Mouse (Mus musculus): ENCODE measurements around the gene Fbxo10. TPM values are rescaled to one million over a fixed set of nuclear protein-coding genes. Genes with fewer than 3 reads are reported as not detected.
"Not testable (repeated sequence)": the region's sequence is repeated elsewhere in the genome, so short reads cannot be mapped to it uniquely, and the experiment has no call there.

Fbxo10 gene
- total RNA-seq, 2 experiments from 2014 or later = 12.2 to 12.8 TPM

DNA sequence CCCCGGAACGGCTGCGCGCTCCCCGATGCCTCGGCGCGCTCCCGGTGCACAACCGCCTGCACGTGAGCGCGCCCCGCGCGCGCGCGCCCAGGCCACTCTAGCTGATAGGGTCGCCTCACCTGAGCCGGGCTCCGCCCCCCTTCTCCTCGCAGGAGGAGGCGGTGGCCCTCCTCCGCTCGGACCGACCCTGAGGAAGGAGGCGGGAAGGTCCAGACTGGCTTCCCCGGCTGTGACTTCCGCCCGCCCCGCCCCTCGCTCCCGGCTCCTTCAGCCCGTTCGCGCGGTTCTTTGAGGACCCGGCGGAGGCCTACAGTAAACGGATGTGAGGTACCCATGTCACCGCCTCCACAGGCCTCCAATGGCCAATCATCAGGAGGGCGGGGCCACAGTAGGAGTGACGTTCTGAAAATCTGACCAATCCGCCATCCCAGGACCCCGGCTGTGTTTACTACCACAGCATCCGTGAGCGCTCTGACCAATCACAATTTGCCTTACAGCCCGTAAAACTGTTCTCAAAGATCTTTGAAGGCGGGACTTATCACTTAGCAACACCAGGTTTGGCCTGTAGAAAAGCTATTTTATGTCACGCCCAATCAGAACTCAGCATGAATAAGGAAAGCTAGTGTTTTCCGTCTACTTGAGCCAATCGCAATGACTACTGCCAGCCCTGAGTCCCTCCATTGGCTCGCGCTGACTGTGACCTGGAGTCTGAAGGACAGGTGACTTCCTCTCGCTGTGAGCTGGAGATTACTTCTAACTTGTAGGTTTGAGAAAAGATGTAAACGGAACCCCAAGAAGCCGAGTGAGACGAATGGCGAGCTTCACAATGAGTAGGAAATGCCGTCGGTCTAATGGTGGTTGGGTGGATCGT lies 72.1 kb downstream of the Fbxo10 start, which contains the start of gene Zbtb5:
TSS of gene Zbtb5 (minus strand) at position 308 of the 871 bp plus-strand sequence.
- intact Hi-C loops (cut with DNase I) = loop anchor here (10.0 kb wide), 2 partner anchors 392 to 522 kb away; partner anchors contain the start of genes Shb and Slc25a51
- DNase-seq = peak; percentile 97

DNA sequence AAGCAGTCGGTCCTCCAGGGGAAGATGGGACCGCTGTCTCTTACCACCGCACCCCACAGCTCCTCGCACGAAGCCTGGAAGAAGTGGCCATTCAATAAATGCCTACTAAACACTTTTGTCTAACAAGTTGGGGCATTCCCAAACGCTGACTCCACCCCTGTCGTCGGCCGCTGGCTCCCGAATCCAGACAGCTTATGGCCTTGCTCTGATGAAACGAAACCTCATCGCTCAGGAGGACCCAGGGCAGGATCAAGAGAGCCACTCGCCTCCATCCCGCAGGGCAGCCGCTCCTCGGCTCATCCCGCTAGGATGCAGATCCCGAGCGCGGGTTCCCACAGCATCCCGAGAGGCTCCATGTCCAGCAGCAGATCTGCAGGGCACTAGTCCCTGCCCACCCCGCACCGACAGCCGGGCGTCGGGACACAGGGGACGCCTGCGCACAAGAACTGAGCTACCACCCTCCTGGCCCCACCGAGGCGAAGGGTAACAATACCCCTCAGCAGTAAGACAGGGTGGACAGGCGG lies 72.8 kb downstream of the Fbxo10 start:
- intact Hi-C loops (cut with DNase I) = loop anchor here (2.0 to 10.0 kb wide), 3 partner anchors 39 to 523 kb away; partner anchors contain the start of genes Shb and Slc25a51
- DNase-seq = peak; percentile 61 to 69

DNA sequence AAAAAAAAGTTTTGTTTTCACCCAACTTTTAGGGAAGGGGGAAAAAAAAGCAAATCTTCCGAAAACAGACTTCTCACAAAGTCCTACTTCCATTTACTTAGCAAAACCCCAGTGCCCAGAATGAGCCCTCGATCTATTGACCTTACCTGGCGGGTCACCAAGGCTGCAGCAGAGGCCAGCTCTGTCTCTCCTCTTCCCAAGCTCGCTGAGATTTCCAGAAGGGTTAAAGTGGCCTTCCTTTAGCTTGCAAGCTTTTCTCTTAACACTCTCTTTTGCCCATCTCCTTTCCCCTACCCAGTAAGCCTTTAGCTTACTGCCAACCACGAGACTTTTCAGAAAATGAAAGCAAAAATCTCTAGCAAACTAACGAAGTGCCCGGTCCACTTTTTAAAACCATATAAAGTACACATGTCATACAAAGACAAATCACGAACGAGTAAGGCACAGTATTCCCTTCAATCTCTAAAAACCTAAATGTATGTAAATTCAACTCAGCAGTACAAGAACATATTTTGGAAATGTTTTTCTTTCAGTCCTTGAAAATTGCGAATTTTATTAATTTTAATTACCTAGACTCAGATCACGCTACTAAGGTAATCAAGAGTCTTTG lies 73.5 kb downstream of the Fbxo10 start:
- DNase-seq = peak in 1 of 2 experiments; percentile 18
- intact Hi-C loops (cut with DNase I) = loop anchor here (2.0 to 10.0 kb wide), 3 partner anchors 38 to 524 kb away; partner anchors contain the start of genes Shb and Slc25a51

DNA sequence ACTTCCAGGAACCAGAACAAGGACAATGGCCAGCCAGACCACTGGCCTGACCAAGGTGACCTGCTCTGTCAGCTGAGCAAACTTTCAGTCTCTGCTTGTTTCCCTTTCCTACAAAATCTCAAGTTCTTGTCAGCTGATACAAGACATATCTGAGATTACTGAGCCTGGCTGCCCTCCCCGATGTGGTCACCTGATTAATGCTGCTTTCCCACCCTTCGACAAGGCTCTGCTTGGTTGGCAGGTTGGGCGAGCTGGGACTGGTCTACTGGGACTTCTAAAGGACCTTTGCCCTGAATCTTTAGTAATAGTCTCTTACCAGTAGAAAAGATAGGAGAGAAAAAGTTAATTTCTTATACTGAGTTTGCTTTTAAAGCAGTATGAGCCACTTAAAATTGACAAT lies 79.0 kb downstream of the Fbxo10 start:
- intact Hi-C loops (cut with DNase I) = no loop called here
- DNase-seq = no peak

DNA sequence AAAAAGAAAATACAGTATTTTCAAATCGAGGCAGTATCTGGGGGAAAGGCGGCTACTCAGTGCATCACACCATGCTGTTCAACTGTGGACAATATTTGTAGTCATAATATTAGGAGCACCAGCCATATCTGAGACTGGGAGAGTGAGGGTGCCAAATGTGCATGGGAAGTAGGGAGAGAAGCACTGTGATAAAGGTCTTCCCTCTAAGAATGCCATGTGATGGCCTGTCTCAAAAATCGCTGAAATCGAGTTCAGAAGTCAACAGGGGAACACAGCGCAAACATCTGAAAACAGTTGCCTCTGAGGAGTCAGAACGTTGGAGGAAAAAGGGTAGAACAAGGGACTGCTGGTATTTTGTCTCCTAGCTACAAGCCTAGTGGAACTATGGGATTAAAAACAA lies 84.4 kb downstream of the Fbxo10 start:
- DNase-seq = no peak
- intact Hi-C loops (cut with DNase I) = no loop called here

DNA sequence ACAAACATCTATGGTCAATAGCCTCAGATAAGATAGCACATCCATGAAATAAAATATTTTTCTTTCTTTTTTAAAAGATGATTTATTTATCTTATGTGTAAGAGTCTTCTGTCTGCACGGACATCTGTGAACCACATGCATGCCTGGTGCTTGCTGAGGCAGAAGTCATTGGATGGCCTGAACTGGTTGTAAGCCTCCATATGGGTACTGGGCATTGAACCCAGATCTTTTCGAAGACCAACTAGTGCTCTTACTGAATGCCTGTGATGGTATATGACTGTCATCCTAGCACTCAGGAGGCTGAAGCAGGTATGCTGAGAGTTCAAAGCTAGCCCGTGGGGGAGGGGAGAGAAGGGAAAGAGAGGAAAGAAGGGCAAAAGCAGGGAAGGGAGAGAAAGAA lies 86.3 kb downstream of the Fbxo10 start:
- intact Hi-C loops (cut with DNase I) = no loop called here
- no peak for DNase-seq

DNA sequence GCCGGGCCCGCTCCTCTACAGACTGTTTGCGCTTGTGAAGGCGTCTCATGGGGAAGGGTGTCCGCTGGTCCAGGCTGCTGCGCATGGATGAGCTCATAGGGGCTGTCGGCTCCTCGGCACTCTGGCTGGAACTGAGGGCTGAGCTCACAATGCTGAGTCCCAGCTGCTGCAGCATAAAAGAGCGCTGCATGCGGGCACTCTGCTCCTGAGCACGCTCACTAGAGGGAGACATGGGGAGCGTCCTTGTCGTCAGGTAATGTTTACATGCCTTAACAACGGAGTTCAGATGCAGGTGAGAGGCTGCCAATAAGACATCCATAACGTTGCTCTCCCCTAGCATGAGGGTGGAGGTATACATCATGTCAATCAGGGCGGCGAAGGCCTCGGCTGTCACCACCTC lies 89.6 kb downstream of the Fbxo10 start:
- no peak for DNase-seq
- intact Hi-C loops (cut with DNase I) = no loop called here

DNA sequence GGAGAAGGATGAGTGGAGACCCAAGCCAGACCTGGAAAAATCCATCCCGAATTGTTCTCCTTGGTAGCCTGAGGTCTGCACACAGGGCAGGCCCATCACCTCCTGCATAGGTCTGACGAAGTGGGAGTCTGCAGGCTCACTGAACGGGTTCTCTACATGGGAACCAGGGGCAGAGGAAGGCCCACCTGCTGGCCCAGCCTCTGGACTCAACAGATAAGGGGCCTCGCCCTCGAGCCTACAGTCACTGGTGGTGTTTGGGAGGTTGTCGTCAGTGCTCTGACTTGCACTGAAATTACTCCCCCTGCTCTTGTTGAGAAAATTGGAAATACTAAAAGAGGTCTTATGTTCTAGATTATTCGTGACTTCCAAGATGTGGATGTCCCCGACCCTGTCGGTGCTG lies 90.6 kb downstream of the Fbxo10 start:
- DNase-seq = no peak
- intact Hi-C loops (cut with DNase I) = no loop called here

DNA sequence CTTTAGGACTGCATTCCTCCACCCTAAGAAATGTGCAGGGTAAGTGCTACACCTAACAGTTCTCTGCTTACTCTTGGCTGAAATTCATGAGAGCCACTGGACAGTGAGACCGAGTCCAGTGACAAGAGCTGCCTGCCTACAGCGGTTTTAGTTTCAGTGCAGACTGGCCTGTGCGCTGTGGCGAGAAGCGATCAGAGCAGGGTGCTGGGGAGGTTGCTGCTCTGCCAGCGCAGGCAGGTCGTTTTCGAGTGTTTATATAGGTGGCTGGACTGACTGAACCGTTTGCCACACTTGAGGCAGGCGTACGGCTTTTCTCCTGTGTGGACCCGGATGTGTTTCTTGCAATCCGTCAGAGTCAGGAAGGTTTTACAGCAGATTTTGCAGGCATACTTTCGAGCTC lies 91.2 kb downstream of the Fbxo10 start:
- DNase-seq; intact Hi-C loops (cut with DNase I): not testable (repeated sequence)

DNA sequence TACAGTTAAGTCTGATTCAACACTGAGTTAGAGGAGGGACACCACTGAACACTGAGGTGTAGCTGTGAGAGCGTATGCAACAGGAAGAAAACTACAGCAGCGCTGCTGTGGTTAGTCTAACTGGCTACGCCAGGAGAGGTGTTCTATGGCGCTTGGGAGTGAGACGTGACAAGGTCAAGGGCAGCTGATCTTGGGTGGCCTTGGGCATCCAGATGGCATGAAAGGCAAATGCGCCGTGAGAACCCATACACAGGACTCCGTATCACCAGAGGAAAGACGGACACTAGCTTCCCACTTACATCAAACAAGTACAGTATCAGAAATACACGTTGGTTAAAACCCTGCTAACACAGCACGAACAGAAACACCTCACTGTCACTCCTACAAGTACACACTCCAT lies 92.1 kb downstream of the Fbxo10 start:
- intact Hi-C loops (cut with DNase I); DNase-seq: not testable (repeated sequence)

DNA sequence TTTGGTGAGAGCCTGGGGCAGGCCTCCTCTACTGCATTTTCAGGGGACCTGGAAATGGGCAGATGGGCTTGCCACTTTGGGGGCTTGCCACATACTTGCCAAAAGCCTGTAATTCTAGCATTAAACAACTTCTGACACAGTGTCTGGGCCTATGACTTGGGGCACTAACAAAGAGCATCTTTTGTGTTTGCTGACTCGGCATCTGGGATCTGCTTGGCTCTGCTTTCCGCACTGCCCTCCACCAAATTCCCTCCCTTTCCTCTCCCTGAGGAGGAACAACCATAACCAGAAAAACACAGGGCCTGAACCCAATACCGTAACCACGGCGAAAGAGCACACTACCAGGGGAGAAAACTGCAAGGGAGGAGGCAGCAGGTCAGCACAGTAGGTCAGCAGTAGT lies 93.8 kb downstream of the Fbxo10 start:
- intact Hi-C loops (cut with DNase I) = no loop called here
- no peak for DNase-seq

Other genes starting within 250 kb of the Fbxo10 start
- gene Grhpr, start 103.2 kb downstream of the Fbxo10 start, total RNA-seq (2021) = 10 to 100 TPM; 34.5 to 40.1 TPM
- gene Zbtb5, start 72.2 kb downstream of the Fbxo10 start, total RNA-seq (2021) = 1 to 10 TPM; 6.7 to 6.8 TPM
- 10 to 100 TPM; 25.5 to 33.9 TPM for gene Polr1e, start 66.0 kb downstream of the Fbxo10 start, total RNA-seq (2021)
- gene Tomm5, start 23.5 kb upstream of the Fbxo10 start, total RNA-seq (2021) = 100 to 1,000 TPM; 161 to 183 TPM
- gene Frmpd1, start 100.3 kb upstream of the Fbxo10 start, total RNA-seq (2021) = 1 to 10 TPM in 1 of 2 experiments, under 1 TPM in 1; 0.24 to 1.2 TPM
- 1 to 10 TPM; 4.0 to 5.6 TPM for gene Trmt10b, start 212.5 kb upstream of the Fbxo10 start, total RNA-seq (2021)